Mouse (Mus musculus) liver, embryonic 14.5 days (tissue): ENCODE data around the gene Lrrc4b. TPM values are rescaled to one million over a fixed set of nuclear protein-coding genes. Genes with fewer than 3 reads are reported as not detected.

Experiments used
- ATAC-seq: fragments of 200-750 bp; cut with Nextera tagmentation; 2 replicates; pipeline ENCODE4 v1.8.0; 2017; ENCODE audit warnings: moderate number of reproducible peaks, mild to moderate bottlenecking, moderate library complexity; ENCODE audit not compliant: insufficient read depth
- DNase-seq, 3 experiments: peaks; one replicate each; pipeline ENCODE4 v3.0.0-alpha.2; 2012 to 2013; ENCODE audit warnings: low read depth in 3 of 3, low spot score in 3 of 3
- H3K27ac ChIP-seq: fragments of 300-500 bp; sonication (generic); 2 replicates; pipeline ENCODE4 v1.5.1; 2014; ENCODE audit warnings: moderate library complexity, mild to moderate bottlenecking, control low read depth, inconsistent platforms
- H3K27me3 ChIP-seq: fragments of 300-500 bp; sonication (generic); 2 replicates; pipeline ENCODE4 v1.6.1; 2014; ENCODE audit warnings: mild to moderate bottlenecking, low read length, moderate library complexity; ENCODE audit not compliant: control insufficient read depth, insufficient read depth
- H3K36me3 ChIP-seq: fragments of 300-500 bp; sonication (generic); replicated peaks from 2 replicates; pipeline ENCODE4 v1.6.1; 2014; ENCODE audit warnings: low read depth; ENCODE audit not compliant: control insufficient read depth, insufficient read depth
- H3K4me1 ChIP-seq, 2 experiments: fragments of 200-500 bp in 1 of 2; fragments of 300-500 bp in 1 of 2; sonication (generic) in 1 of 2; replicated peaks; 2 replicates each; pipeline ENCODE4 v1.6.1; 2012 to 2014; ENCODE audit warnings: antibody characterized with exemption in 1 of 2, inconsistent platforms in 1 of 2, low read length in 1 of 2; ENCODE audit not compliant: control insufficient read depth in 2 of 2, insufficient read depth in 2 of 2
- H3K4me2 ChIP-seq: fragments of 300-500 bp; sonication (generic); 2 replicates; pipeline ENCODE4 v1.6.1; 2014; ENCODE audit warnings: low read depth, mild to moderate bottlenecking, control low read depth, moderate library complexity
- H3K4me3 ChIP-seq, 2 experiments: fragments of 200-500 bp in 1 of 2; fragments of 300-500 bp in 1 of 2; sonication (generic) in 1 of 2; 2 replicates each; pipeline ENCODE4 v1.5.1; 2012 to 2014; ENCODE audit warnings: low read depth in 2 of 2, low read length in 2 of 2, mild to moderate bottlenecking in 2 of 2, control low read depth in 1 of 2, inconsistent platforms in 1 of 2, moderate library complexity in 1 of 2; ENCODE audit not compliant: insufficient read depth in 1 of 2
- H3K9ac ChIP-seq: fragments of 300-500 bp; sonication (generic); replicated peaks from 2 replicates; pipeline ENCODE4 v1.6.1; 2014; ENCODE audit warnings: mild to moderate bottlenecking, control low read depth, moderate library complexity
- H3K9me3 ChIP-seq: fragments of 300-500 bp; sonication (generic); 2 replicates; pipeline ENCODE4 v1.6.1; 2016; ENCODE audit warnings: low read length, mixed read lengths; ENCODE audit not compliant: control insufficient read depth
- CTCF ChIP-seq: IDR thresholded peaks from 2 replicates; pipeline ENCODE4 v1.5.1; 2016; ENCODE audit warnings: antibody characterized with exemption, low read depth, control low read depth
- EP300 ChIP-seq: IDR thresholded peaks from 2 replicates; pipeline ENCODE4 v1.6.1; 2016; ENCODE audit warnings: antibody characterized with exemption, low read depth
- WGBS: fragments of 180-500 bp; shearing (Covaris S2); extraction: QIAGEN DNeasy Blood & Tissue Kit; methylation state at CpG from one replicate; pipeline ENCODE4 v1.1.7; 2014; ENCODE audit not compliant: insufficient replicate concordance; 5-methylcytosine and 5-hydroxymethylcytosine counted together
- polyA plus RNA-seq, 2 experiments: library from polyadenylated mRNA; depleted of rRNA in 1 of 2; stranded (reverse) in 1 of 2; unstranded in 1 of 2; fragments of >200 nt; fragmentation: Nextera tagmentation in 1 of 2; extraction: Ambion mirVana in 1 of 2; gene quantifications; 2 replicates each; pipeline versions ENCODE4 v1.2.1 to v1.2.3; 2012 to 2014

Lrrc4b gene
- polyA plus RNA-seq, 2 experiments: 0.02 TPM; not detected in 1

- DNase-seq (no peak), ATAC-seq (no peak)
- peaks cover 16% of the 10 kb centered on the region for H3K36me3 ChIP-seq
- 45% methylated on average over 6 of the region's 6 CpGs for whole genome bisulfite sequencing
- TF ChIP-seq CTCF: no peak
- no peak for TF ChIP-seq EP300
- H3K9me3 ChIP-seq: no peaks in the 10 kb centered on the region
- H3K4me2 ChIP-seq: no peak overlapping the region
- peak overlapping the region; percentile 97 for H3K27ac ChIP-seq
- peaks cover 28% of the 10 kb centered on the region for H3K27me3 ChIP-seq
- H3K4me1 ChIP-seq: peaks cover 33 to 50% of the 10 kb centered on the region in 2 experiments
- H3K9ac ChIP-seq: no peak overlapping the region
- no peak overlapping the region for H3K4me3 ChIP-seq
These were observed 43.2 kb downstream of the Lrrc4b start for GRCm38 (mm10) chr7:44471880-44472557.

GRCm38 (mm10) chr7:44472558-44472885, 43.7 kb downstream of the Lrrc4b start:
- Histone ChIP-seq H3K4me1 (peaks cover 33 to 45% of the 10 kb centered on the region in 2 experiments), H3K27me3 (peaks cover 33% of the 10 kb centered on the region), H3K9me3 (no peaks in the 10 kb centered on the region), H3K27ac (no peak overlapping the region), H3K4me2 (no peak overlapping the region), H3K36me3 (peaks cover 16% of the 10 kb centered on the region), H3K9ac (no peak overlapping the region), H3K4me3 (no peak overlapping the region)
- DNase-seq (no peak), ATAC-seq (no peak)
- WGBS: 50% methylated on average over 1 of the region's 1 CpGs
- TF ChIP-seq EP300 (no peak), CTCF (no peak)

- peaks cover 33 to 46% of the 10 kb centered on the region in 2 experiments for H3K4me1 ChIP-seq
These were observed 44.3 kb downstream of the Lrrc4b start for GRCm38 (mm10) chr7:44472961-44473646.

GRCm38 (mm10) chr7:44474419-44474818, 45.6 kb downstream of the Lrrc4b start:
- Histone ChIP-seq H3K4me2 (no peak overlapping the region), H3K4me3 (no peak overlapping the region), H3K36me3 (peaks cover 16% of the 10 kb centered on the region), H3K27me3 (peaks cover 49% of the 10 kb centered on the region), H3K9me3 (no peaks in the 10 kb centered on the region), H3K9ac (no peak overlapping the region), H3K27ac (no peak overlapping the region), H3K4me1 (peaks cover 34 to 46% of the 10 kb centered on the region in 2 experiments)
- no peak for DNase-seq
- WGBS: 33% methylated on average over 4 of the region's 4 CpGs
- TF ChIP-seq CTCF (no peak), EP300 (no peak)
- ATAC-seq: no peak

More at GRCm38 (mm10) chr7:44472961-44473646, 44.3 kb downstream of the Lrrc4b start:
- H3K9me3 ChIP-seq: no peaks in the 10 kb centered on the region
- TF ChIP-seq CTCF (no peak), EP300 (no peak)
- H3K27me3 ChIP-seq: peaks cover 38% of the 10 kb centered on the region
- DNase-seq (no peak), ATAC-seq (no peak)
- H3K4me2 ChIP-seq: no peak overlapping the region
- 30% methylated on average over 9 of the region's 9 CpGs for WGBS
- peak overlapping the region; percentile 45; the same call in 1 of the 2 replicates for H3K9ac ChIP-seq
- no peak overlapping the region for H3K27ac ChIP-seq
- no peak overlapping the region for H3K4me3 ChIP-seq
- H3K36me3 ChIP-seq: peaks cover 16% of the 10 kb centered on the region

GRCm38 (mm10) chr7:44475046-44475614, 46.3 kb downstream of the Lrrc4b start:
- H3K9ac ChIP-seq: no peak overlapping the region
- H3K4me2 ChIP-seq: no peak overlapping the region
- ATAC-seq: no peak
- H3K27ac ChIP-seq: no peak overlapping the region
- H3K27me3 ChIP-seq: peaks cover 54% of the 10 kb centered on the region
- H3K36me3 ChIP-seq: peaks cover 11% of the 10 kb centered on the region
- TF ChIP-seq EP300 (no peak), CTCF (no peak)
- WGBS: 33% methylated on average over 5 of the region's 5 CpGs
- no peak for DNase-seq
- no peaks in the 10 kb centered on the region for H3K9me3 ChIP-seq
- peaks cover 28 to 45% of the 10 kb centered on the region in 2 experiments for H3K4me1 ChIP-seq
- no peak overlapping the region for H3K4me3 ChIP-seq
